Comparison of ENCODE assay signal across 8 mouse cellular contexts in the genomic region with DNA sequence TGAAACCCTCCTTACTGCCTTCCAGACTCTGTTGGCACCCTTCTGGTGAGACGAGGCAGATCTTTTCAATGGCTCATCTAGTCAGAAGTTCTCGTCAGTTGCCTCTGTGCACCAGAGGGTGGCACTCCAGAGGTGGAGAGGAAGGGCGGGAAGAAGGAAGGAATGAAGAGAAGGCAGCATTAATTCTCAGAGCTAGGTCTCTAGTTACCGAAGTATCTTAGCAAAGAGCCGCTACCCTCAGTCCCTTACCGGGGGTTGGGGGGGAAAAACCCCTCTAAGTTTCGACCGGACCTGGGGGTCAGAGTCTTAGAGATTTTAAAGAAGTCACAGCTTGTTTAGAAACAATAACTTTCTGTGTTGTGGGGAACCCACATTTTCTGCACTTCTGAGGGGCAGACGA. TPM values are rescaled to one million over a fixed set of nuclear protein-coding genes. Genes with fewer than 3 reads are reported as not detected.
DNase-seq lines count a peak whose midpoint lies in the region; ATAC-seq and TF ChIP-seq lines count a peak whose summit lies in the region.

No protein-coding gene starts in this region.

- 2% methylated on average over 9 of the region's 9 CpGs for WGBS in intestine, postnatal 0 days
- 2% methylated on average over 9 of the region's 9 CpGs for WGBS in liver, embryonic 11.5 days
- 4% methylated on average over 9 of the region's 9 CpGs for WGBS in stomach, embryonic 16.5 days

- H3K9me3 ChIP-seq in intestine, postnatal 0 days (ENCODE audit: control insufficient read depth): no peaks in the 10 kb centered on the region
- no peaks in the 10 kb centered on the region for H3K9me3 ChIP-seq in liver, embryonic 11.5 days (ENCODE audit: control insufficient read depth, low read length)
- no peaks in the 10 kb centered on the region for H3K9me3 ChIP-seq in stomach, embryonic 16.5 days (replicated peaks; ENCODE audit: control insufficient read depth, low read length)

- no peaks in the 10 kb centered on the region for H3K36me3 ChIP-seq in intestine, postnatal 0 days (ENCODE audit: control insufficient read depth, insufficient read depth)
- H3K36me3 ChIP-seq in liver, embryonic 11.5 days (ENCODE audit: control insufficient read depth, insufficient read depth, low read length): no peaks in the 10 kb centered on the region
- no peaks in the 10 kb centered on the region for H3K36me3 ChIP-seq in stomach, embryonic 16.5 days (ENCODE audit: control insufficient read depth, insufficient read depth, low read length)

- H3K4me3 ChIP-seq in intestine, postnatal 0 days (ENCODE audit: low read depth, low read length): peak overlapping the region; percentile 73
- H3K4me3 ChIP-seq in liver, embryonic 11.5 days (ENCODE audit: low read depth, low read length): peak overlapping the region; percentile 23
- H3K4me3 ChIP-seq in stomach, embryonic 16.5 days (replicated peaks; ENCODE audit: low read length): peak overlapping the region; percentile 33

- 0 out of 2 replicates have a peak overlapping the region, but pooled peaks have one; percentile 11 for H3K9ac ChIP-seq in intestine, postnatal 0 days (ENCODE audit: low read depth, low read length)
- peak overlapping the region; percentile 23; the same call in 1 of the 2 replicates for H3K9ac ChIP-seq in liver, embryonic 11.5 days (ENCODE audit: low read depth, low read length)
- H3K9ac ChIP-seq in stomach, embryonic 16.5 days (ENCODE audit: low read length): no peak overlapping the region; the same call in 1 of the 2 replicates

- peaks cover 15% of the 10 kb centered on the region; the same call in 1 of the 2 replicates for H3K27me3 ChIP-seq in intestine, postnatal 0 days (replicated peaks; ENCODE audit: control insufficient read depth, insufficient read depth, low read length)
- peaks cover 40% of the 10 kb centered on the region for H3K27me3 ChIP-seq in liver, embryonic 11.5 days (replicated peaks; ENCODE audit: control insufficient read depth, insufficient read depth, low read length)
- H3K27me3 ChIP-seq in stomach, embryonic 16.5 days (ENCODE audit: control insufficient read depth, insufficient read depth, low read length): peaks cover 12% of the 10 kb centered on the region

- H3K4me1 ChIP-seq in intestine, postnatal 0 days (replicated peaks; ENCODE audit: control insufficient read depth, insufficient read depth, low read length): peaks cover 17% of the 10 kb centered on the region
- peaks cover 15% of the 10 kb centered on the region for H3K4me1 ChIP-seq in liver, embryonic 11.5 days (replicated peaks; ENCODE audit: control insufficient read depth, insufficient read depth, low read length)
- peaks cover 26% of the 10 kb centered on the region for H3K4me1 ChIP-seq in stomach, embryonic 16.5 days (ENCODE audit: control insufficient read depth, insufficient read depth, low read length)

- peak; percentile 93 for TF ChIP-seq CTCF in intestine, postnatal 0 days (IDR thresholded peaks at IDR 0.05; ENCODE audit: low read depth)

- H3K4me2 ChIP-seq in intestine, postnatal 0 days (replicated peaks; ENCODE audit: low read depth): peak overlapping the region; percentile 100
- H3K4me2 ChIP-seq in liver, embryonic 11.5 days: peak overlapping the region; percentile 99
- peak overlapping the region; percentile 98 for H3K4me2 ChIP-seq in stomach, embryonic 16.5 days (ENCODE audit: low read depth, low read length)

- DNase-seq in layer of hippocampus, adult 11-12 months (ENCODE audit: low spot score): peak; percentile 43
- DNase-seq in layer of hippocampus, adult 8-10 months (ENCODE audit: low spot score in 2 of 2): no peak
- peak; percentile 45 to 58 for DNase-seq in cerebellum, postnatal 36 days
- peak; percentile 48 for DNase-seq in liver, embryonic 11.5 days (ENCODE audit: low spot score)

- 0 out of 2 replicates have a peak, but pooled peaks have one; percentile 7 for ATAC-seq in granulocyte monocyte progenitor cell, adult 5-6 weeks (replicated peaks; ENCODE audit: poor library complexity, severe bottlenecking)
- no peak for ATAC-seq in intestine, postnatal 0 days
- no peak for ATAC-seq in liver, embryonic 11.5 days (replicated peaks; ENCODE audit: low FRiP score)
- peak; percentile 28; the same call in 1 of the 2 replicates for ATAC-seq in monocyte, adult 5-6 weeks (replicated peaks; ENCODE audit: insufficient number of reproducible peaks, low FRiP score, low TSS enrichment, poor library complexity, severe bottlenecking)
- no peak for ATAC-seq in stomach, embryonic 16.5 days (ENCODE audit: insufficient read depth, low FRiP score)

- H3K27ac ChIP-seq in intestine, postnatal 0 days (ENCODE audit: low read depth, low read length): no peak overlapping the region
- no peak overlapping the region for H3K27ac ChIP-seq in liver, embryonic 11.5 days (ENCODE audit: low read depth, low read length)
- H3K27ac ChIP-seq in stomach, embryonic 16.5 days (ENCODE audit: low read length): no peak overlapping the region

RNA-seq across cellular contexts. Expression of gene Bcl2l11, which starts 3.3 kb away (rescaled TPM):
- total RNA-seq in layer of hippocampus, adult 8-10 months (2022): 1 to 10 TPM; 5.1 to 8.1 (median 6.5) TPM
- 13.1 and 14.4 TPM in 2 replicates for total RNA-seq in granulocyte monocyte progenitor cell, adult 5-6 weeks (2014; fragmentation: Nextera tagmentation)
- total RNA-seq in granulocyte monocyte progenitor cell, adult 5-6 weeks (2017): 12.1 and 13.4 TPM in 2 replicates
- polyA plus RNA-seq in intestine, postnatal 0 days (2015; fragmentation: Nextera tagmentation; extraction: Ambion mirVana): 7.3 and 7.5 TPM in 2 replicates
- polyA plus RNA-seq in liver, embryonic 11.5 days (2014; fragmentation: Nextera tagmentation; extraction: Ambion mirVana): 15.1 and 15.3 TPM in 2 replicates
- total RNA-seq in monocyte, adult 5-6 weeks (2017): 90.2 to 120 TPM (median 105 TPM) in 3 replicates
- polyA plus RNA-seq in stomach, embryonic 16.5 days (2015; fragmentation: Nextera tagmentation; extraction: Ambion mirVana): 14.1 and 14.3 TPM in 2 replicates

Comparison
In these comparisons a context has a peak if more than half of its experiments do, and no peak if none do; other contexts are left out.
1. DNase-seq: peak in layer of hippocampus, adult 11-12 months (single experiment), cerebellum, postnatal 36 days (2 of 2) and liver, embryonic 11.5 days (single experiment); none in layer of hippocampus, adult 8-10 months (0 of 2).
2. ATAC-seq: peak in granulocyte monocyte progenitor cell, adult 5-6 weeks (single experiment) and monocyte, adult 5-6 weeks (single experiment); none in intestine, postnatal 0 days (single experiment), liver, embryonic 11.5 days (single experiment) and stomach, embryonic 16.5 days (single experiment).
3. H3K4me3 ChIP-seq: peak in every context shown above with its lines; median percentile 73 in intestine, postnatal 0 days; 33 in stomach, embryonic 16.5 days; 23 in liver, embryonic 11.5 days.
4. Peak in every context shown above with its lines, with median percentiles within 50 percentile points of each other: H3K4me2 ChIP-seq.